Mouse (Mus musculus) CD8-positive naive resting alpha-beta T cell, adult 57 days (primary cell): ENCODE data around the gene Tlcd1. TPM values are rescaled to one million over a fixed set of nuclear protein-coding genes. Genes with fewer than 3 reads are reported as not detected.

ENCODE experiments used
- total RNA-seq: library from RNA; stranded (reverse); gene quantifications from one replicate; pipeline ENCODE4 v1.2.4, GENCODE M21; 2023

Gene Tlcd1
- total RNA-seq: 3.4 TPM

GRCm38 (mm10) chr11:78176402-78176862 is at the start of gene Tlcd1, which contains the start of gene Nek8:
Gene Tlcd1 (plus strand): TSS chr11:78176711.
Gene Nek8 (minus strand): TSS chr11:78176675.

GRCm38 (mm10) chr11:78164924-78165760 is 11.4 kb upstream of the Tlcd1 start, which contains the start of gene Traf4:
Gene Traf4 (minus strand): TSS chr11:78165589.

GRCm38 (mm10) chr11:78182961-78183844 is 6.7 kb downstream of the Tlcd1 start, which contains the start of gene Rpl23a:
Gene Rpl23a (minus strand): TSS chr11:78183584.

GRCm38 (mm10) chr11:78188331-78189233 is 12.1 kb downstream of the Tlcd1 start, which contains the start of gene Rab34:
Gene Rab34 (plus strand): TSS chr11:78188430.

GRCm38 (mm10) chr11:78193113-78193512 is 16.6 kb downstream of the Tlcd1 start, which contains the start of gene Proca1:
Gene Proca1 (plus strand): TSS chr11:78193392.

Other genes starting within 250 kb of the Tlcd1 start
- not detected for gene Sez6, start 245.9 kb upstream of the Tlcd1 start, total RNA-seq
- gene Phf12, start 194.0 kb upstream of the Tlcd1 start, total RNA-seq: 135 TPM
- 3.9 TPM for gene Dhrs13, start 144.4 kb upstream of the Tlcd1 start, total RNA-seq
- 23.8 TPM for gene Flot2, start 138.8 kb upstream of the Tlcd1 start, total RNA-seq
- gene Eral1, start 96.3 kb upstream of the Tlcd1 start, total RNA-seq: 30.7 TPM
- 16.7 TPM for gene Fam222b, start 82.1 kb upstream of the Tlcd1 start, total RNA-seq
- 31.2 TPM for gene Traf4, start 11.1 kb upstream of the Tlcd1 start, total RNA-seq
- 8.1 TPM for gene Nek8, start within 50 bp of the Tlcd1 start, total RNA-seq
- gene Rpl23a, start 6.9 kb downstream of the Tlcd1 start, total RNA-seq: 3,868 TPM
- not detected for gene Rab34, start 11.7 kb downstream of the Tlcd1 start, total RNA-seq
- gene Proca1, start 16.7 kb downstream of the Tlcd1 start, total RNA-seq: not detected
- gene Sdf2, start 69.0 kb downstream of the Tlcd1 start, total RNA-seq: 55.7 TPM
- 83.6 TPM for gene Supt6, start 69.3 kb downstream of the Tlcd1 start, total RNA-seq
- 114 TPM for gene 2610507B11Rik, start 85.0 kb downstream of the Tlcd1 start, total RNA-seq
- gene BC030499, start 114.1 kb downstream of the Tlcd1 start, total RNA-seq: 3.3 TPM
- gene Spag5, start 124.8 kb downstream of the Tlcd1 start, total RNA-seq: 5.6 TPM
- gene Aldoc, start 146.3 kb downstream of the Tlcd1 start, total RNA-seq: 25.8 TPM
- gene Pigs, start 151.7 kb downstream of the Tlcd1 start, total RNA-seq: 44.6 TPM
- gene Unc119, start 166.8 kb downstream of the Tlcd1 start, total RNA-seq: 10.9 TPM
- not detected for gene Foxn1, start 209.8 kb downstream of the Tlcd1 start, total RNA-seq
- gene Slc13a2, start 245.5 kb downstream of the Tlcd1 start, total RNA-seq: not detected